Mouse (Mus musculus) limb, embryonic 11.5 days (tissue): Measurements from ENCODE around the gene Lamc1. TPM values are rescaled to one million over a fixed set of nuclear protein-coding genes. Genes with fewer than 3 reads are reported as not detected.

Experiments
- ATAC-seq: fragments of 200-750 bp; cut with Nextera tagmentation; 2 replicates; pipeline ENCODE4 v1.8.0; 2017; ENCODE audit warnings: low read depth; ENCODE audit not compliant: insufficient number of reproducible peaks, low FRiP score, low TSS enrichment
- DNase-seq: peaks from one replicate; pipeline ENCODE4 v3.0.0-alpha.2; 2015; ENCODE audit warnings: low spot score
- H3K27ac ChIP-seq: fragments of 300-500 bp; sonication (generic); replicated peaks from 2 replicates; pipeline ENCODE4 v1.5.1; 2014; ENCODE audit warnings: low read depth, mild to moderate bottlenecking, low read length
- H3K27me3 ChIP-seq: fragments of 300-500 bp; sonication (generic); 2 replicates; pipeline ENCODE4 v1.6.1; 2014; ENCODE audit warnings: mild to moderate bottlenecking, low read length, mixed read lengths; ENCODE audit not compliant: control insufficient read depth, insufficient read depth
- H3K36me3 ChIP-seq: fragments of 300-500 bp; sonication (generic); 2 replicates; pipeline ENCODE4 v1.6.1; 2014; ENCODE audit warnings: mild to moderate bottlenecking, low read length, moderate library complexity, mixed read lengths; ENCODE audit not compliant: control insufficient read depth, insufficient read depth
- H3K4me1 ChIP-seq: fragments of 300-500 bp; sonication (generic); 2 replicates; pipeline ENCODE4 v1.6.1; 2014; ENCODE audit warnings: low read length, mixed read lengths; ENCODE audit not compliant: control insufficient read depth, insufficient read depth
- H3K4me2 ChIP-seq: fragments of 300-500 bp; sonication (generic); 2 replicates; pipeline ENCODE4 v1.6.1; 2014; ENCODE audit warnings: low read depth, mild to moderate bottlenecking, moderate library complexity; ENCODE audit not compliant: severe bottlenecking
- H3K4me3 ChIP-seq: fragments of 300-500 bp; sonication (generic); 2 replicates; pipeline ENCODE4 v1.5.1; 2014; ENCODE audit warnings: low read depth, low read length
- H3K9ac ChIP-seq: fragments of 300-500 bp; sonication (generic); 2 replicates; pipeline ENCODE4 v1.6.1; 2014; ENCODE audit warnings: mild to moderate bottlenecking, low read length
- H3K9me3 ChIP-seq: fragments of 300-500 bp; sonication (generic); 2 replicates; pipeline ENCODE4 v1.6.1; 2016; ENCODE audit warnings: low read length; ENCODE audit not compliant: control insufficient read depth
- WGBS: fragments of 180-500 bp; shearing (Covaris S2); extraction: QIAGEN DNeasy Blood & Tissue Kit; methylation state at CpG from one replicate; pipeline ENCODE4 v1.1.7; 2014; 5-methylcytosine and 5-hydroxymethylcytosine counted together
- polyA plus RNA-seq: library from polyadenylated mRNA; unstranded; fragments of >200 nt; fragmentation: Nextera tagmentation; extraction: Ambion mirVana; gene quantifications from 2 replicates; pipeline ENCODE4 v1.2.1, GENCODE M21; 2014

Gene Lamc1
- polyA plus RNA-seq, 1 experiment from 2014 or later: 29.9 TPM

- no peak overlapping the region for H3K4me3 ChIP-seq
- no peaks in the 10 kb centered on the region for H3K4me1 ChIP-seq
- no peaks in the 10 kb centered on the region for H3K9me3 ChIP-seq
- H3K9ac ChIP-seq: no peak overlapping the region
- no peaks in the 10 kb centered on the region for H3K27me3 ChIP-seq
- no peak for ATAC-seq
- no peak for DNase-seq
- no peak overlapping the region for H3K27ac ChIP-seq
- H3K36me3 ChIP-seq: peaks cover 8% of the 10 kb centered on the region
- 83% methylated on average over 8 of the region's 8 CpGs for WGBS
- H3K4me2 ChIP-seq: no peak overlapping the region
Observed at GRCm38 (mm10) chr1:153227096-153227495, 105.5 kb downstream of the Lamc1 start.

DNA sequence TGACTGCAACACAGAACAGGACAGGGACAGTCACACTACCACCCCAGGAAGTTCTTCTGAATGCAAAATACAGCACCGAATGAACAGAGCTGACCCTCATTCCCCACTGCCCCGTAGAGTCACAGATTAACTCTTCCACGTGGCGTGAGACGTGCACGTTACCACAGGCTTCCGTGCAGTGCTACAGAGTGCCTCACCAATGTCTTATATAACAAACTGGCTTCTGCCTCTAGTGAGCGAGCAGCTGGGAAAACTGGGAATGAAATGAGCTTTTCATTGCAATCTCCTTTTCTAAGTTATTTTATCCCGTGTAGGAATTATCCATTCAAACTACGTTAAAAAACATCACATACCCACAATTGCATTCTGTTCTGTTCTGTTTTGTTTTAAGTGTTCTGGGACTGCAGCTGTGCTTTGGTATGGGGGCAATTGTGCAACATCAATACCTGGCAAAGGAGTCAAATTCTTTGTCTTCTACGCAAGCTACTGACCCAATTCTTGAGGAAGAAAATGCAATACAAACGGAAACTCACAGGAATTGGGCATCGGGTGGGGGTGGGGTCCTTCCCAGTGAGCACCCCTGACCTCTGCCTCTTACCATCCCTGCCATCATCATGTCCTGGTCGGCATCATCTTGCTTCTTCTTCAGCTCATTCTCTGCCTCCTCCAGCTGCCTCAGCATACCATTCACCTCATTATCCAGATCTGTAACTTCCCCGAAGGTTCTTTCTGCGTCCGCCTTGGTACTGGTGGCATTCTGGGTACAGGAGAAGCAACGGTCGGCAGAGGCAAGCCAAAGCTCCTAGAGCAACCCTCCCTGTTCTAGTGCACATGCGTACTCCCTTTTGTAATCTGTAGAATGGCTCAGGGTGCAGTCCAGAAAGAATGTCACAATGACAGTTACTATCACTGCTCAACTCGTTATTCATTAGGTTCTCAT, 106.5 kb downstream of the Lamc1 start:
- 95% methylated on average over 21 of the region's 21 CpGs for WGBS
- no peak for DNase-seq
- H3K4me3 ChIP-seq: no peak overlapping the region
- H3K4me1 ChIP-seq: no peaks in the 10 kb centered on the region
- no peak overlapping the region for H3K27ac ChIP-seq
- no peak overlapping the region for H3K4me2 ChIP-seq
- H3K36me3 ChIP-seq: peaks cover 8% of the 10 kb centered on the region
- no peak for ATAC-seq
- no peaks in the 10 kb centered on the region for H3K27me3 ChIP-seq
- H3K9ac ChIP-seq: no peak overlapping the region
- H3K9me3 ChIP-seq: no peaks in the 10 kb centered on the region

DNA sequence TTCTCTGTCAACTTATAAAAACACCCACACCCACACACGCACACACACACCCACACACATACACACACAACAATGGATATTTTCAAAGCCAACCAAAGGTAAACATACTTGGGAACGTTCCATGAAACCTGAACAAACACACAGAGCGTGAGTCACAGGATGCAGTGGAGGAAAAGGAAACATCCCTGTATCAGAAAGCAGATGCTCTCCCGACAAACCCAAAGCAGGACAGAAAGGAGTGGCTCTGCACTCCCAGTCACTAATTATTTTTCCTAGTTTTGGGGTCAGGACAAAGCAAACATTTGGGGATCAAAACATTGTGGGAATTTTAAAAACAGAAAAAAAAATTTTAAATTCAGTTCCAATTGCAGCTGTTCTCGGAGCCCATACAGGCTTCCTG, 108.3 kb downstream of the Lamc1 start:
- H3K4me2 ChIP-seq: no peak overlapping the region
- peaks cover 4% of the 10 kb centered on the region; the same call in 1 of the 2 replicates for H3K36me3 ChIP-seq
- H3K27ac ChIP-seq: no peak overlapping the region
- no peak overlapping the region for H3K4me3 ChIP-seq
- H3K9me3 ChIP-seq: no peaks in the 10 kb centered on the region
- WGBS: 90% methylated on average over 5 of the region's 5 CpGs
- no peaks in the 10 kb centered on the region for H3K27me3 ChIP-seq
- no peak overlapping the region for H3K9ac ChIP-seq
- ATAC-seq: no peak
- no peak for DNase-seq
- no peaks in the 10 kb centered on the region for H3K4me1 ChIP-seq

- Histone ChIP-seq H3K27ac (no peak overlapping the region), H3K4me1 (no peaks in the 10 kb centered on the region), H3K27me3 (no peaks in the 10 kb centered on the region), H3K4me2 (no peak overlapping the region), H3K9me3 (no peaks in the 10 kb centered on the region), H3K4me3 (no peak overlapping the region), H3K9ac (no peak overlapping the region), H3K36me3 (no peaks in the 10 kb centered on the region)
- ATAC-seq (no peak), DNase-seq (no peak)
- WGBS: 78% methylated on average over 9 of the region's 9 CpGs
Observed at GRCm38 (mm10) chr1:153219376-153219775, 113.2 kb downstream of the Lamc1 start.

GRCm38 (mm10) chr1:153216516-153216915, 116.1 kb downstream of the Lamc1 start:
- Histone ChIP-seq H3K9me3 (no peaks in the 10 kb centered on the region), H3K4me2 (no peak overlapping the region), H3K36me3 (no peaks in the 10 kb centered on the region), H3K27ac (no peak overlapping the region), H3K4me1 (no peaks in the 10 kb centered on the region), H3K9ac (no peak overlapping the region), H3K4me3 (no peak overlapping the region), H3K27me3 (no peaks in the 10 kb centered on the region)
- ATAC-seq (no peak), DNase-seq (no peak)
- 79% methylated on average over 4 of the region's 4 CpGs for WGBS

DNA sequence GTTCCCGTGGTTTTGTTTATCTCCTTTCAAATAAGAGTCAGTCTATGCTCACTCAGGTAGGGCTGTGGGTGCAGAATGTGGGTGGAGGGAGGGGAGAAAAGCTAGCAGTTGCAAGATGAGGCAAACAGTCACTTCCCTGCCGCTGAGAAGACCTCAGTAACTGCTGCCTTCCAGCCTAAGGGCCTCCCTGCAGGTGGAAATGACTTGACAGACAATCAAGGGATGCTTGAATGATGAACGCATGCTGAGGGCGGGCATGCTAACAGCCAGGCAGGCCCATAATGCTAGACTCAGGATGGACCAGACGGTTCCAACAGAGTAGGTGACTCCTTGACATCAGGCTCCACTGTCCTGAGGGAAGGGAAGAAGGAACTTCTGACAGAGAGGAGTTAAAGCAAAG, 116.9 kb downstream of the Lamc1 start:
- no peak for ATAC-seq
- no peak overlapping the region for H3K27ac ChIP-seq
- no peak overlapping the region for H3K4me3 ChIP-seq
- WGBS: 74% methylated on average over 5 of the region's 5 CpGs
- H3K4me2 ChIP-seq: no peak overlapping the region
- H3K27me3 ChIP-seq: no peaks in the 10 kb centered on the region
- no peaks in the 10 kb centered on the region for H3K4me1 ChIP-seq
- no peak for DNase-seq
- no peaks in the 10 kb centered on the region for H3K9me3 ChIP-seq
- H3K9ac ChIP-seq: no peak overlapping the region
- H3K36me3 ChIP-seq: no peaks in the 10 kb centered on the region

DNA sequence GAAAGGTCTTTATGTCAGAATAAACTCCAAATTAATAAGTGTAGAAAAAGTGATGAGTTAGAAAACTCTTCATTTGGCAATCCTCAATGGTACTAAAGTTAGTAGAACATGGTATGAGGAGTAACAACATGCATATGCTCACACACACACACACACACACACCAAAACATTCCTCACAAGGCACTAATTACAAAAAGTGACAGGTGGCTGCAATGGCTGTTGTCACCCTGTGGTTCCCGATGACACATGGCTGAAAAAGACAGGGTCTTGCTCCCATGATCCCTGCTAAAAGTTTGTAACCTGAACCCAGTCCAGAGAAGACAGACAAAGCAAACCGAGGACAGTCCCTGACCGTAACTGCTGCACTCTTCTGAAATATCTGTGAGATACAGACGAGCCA, 121.6 kb downstream of the Lamc1 start:
- 45% methylated on average over 4 of the region's 4 CpGs for WGBS
- no peak overlapping the region for H3K9ac ChIP-seq
- no peaks in the 10 kb centered on the region for H3K4me1 ChIP-seq
- H3K27me3 ChIP-seq: no peaks in the 10 kb centered on the region
- no peak overlapping the region for H3K27ac ChIP-seq
- no peak overlapping the region for H3K4me2 ChIP-seq
- H3K4me3 ChIP-seq: no peak overlapping the region
- DNase-seq (no peak), ATAC-seq (no peak)
- no peaks in the 10 kb centered on the region for H3K9me3 ChIP-seq
- no peaks in the 10 kb centered on the region for H3K36me3 ChIP-seq

GRCm38 (mm10) chr1:153210198-153210597, 122.4 kb downstream of the Lamc1 start:
- Histone ChIP-seq H3K9ac (no peak overlapping the region), H3K4me2 (no peak overlapping the region), H3K9me3 (no peaks in the 10 kb centered on the region), H3K27ac (no peak overlapping the region), H3K27me3 (no peaks in the 10 kb centered on the region), H3K36me3 (no peaks in the 10 kb centered on the region), H3K4me1 (no peaks in the 10 kb centered on the region), H3K4me3 (no peak overlapping the region)
- DNase-seq (no peak), ATAC-seq (no peak)
- WGBS: 83% methylated on average over 2 of the region's 2 CpGs
